Mouse (Mus musculus) T-cell, adult 2 months (primary cell): ENCODE data around the gene Apoa1.

Experiments used
- DNase-seq: peaks from one replicate; pipeline ENCODE4 v3.0.0; 2022; ENCODE audit warnings: low spot score

The Apoa1 gene

DNA sequence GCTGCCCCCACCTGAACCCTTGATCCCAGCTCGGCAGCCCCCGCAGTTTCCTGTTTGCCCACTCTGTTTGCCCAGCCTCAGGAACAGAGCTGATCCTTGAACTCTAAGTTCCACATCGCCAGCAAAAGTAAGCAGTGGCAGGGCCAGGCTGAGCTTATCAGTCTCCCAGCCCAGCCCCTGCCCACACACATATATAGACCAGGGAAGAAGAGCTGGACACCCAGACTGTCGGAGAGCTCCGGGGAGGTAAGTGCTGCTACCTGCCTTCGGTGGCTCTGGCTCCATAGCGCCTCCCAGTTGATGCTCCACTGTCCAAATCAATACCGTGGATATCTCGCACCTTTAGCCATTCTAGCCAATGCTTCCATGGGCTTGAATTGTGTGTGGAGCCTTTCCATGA lies at the start of gene Apoa1:
TSS of gene Apoa1 (plus strand) at position 90 of the 400 bp plus-strand sequence.
- DNase-seq: no peak

DNA sequence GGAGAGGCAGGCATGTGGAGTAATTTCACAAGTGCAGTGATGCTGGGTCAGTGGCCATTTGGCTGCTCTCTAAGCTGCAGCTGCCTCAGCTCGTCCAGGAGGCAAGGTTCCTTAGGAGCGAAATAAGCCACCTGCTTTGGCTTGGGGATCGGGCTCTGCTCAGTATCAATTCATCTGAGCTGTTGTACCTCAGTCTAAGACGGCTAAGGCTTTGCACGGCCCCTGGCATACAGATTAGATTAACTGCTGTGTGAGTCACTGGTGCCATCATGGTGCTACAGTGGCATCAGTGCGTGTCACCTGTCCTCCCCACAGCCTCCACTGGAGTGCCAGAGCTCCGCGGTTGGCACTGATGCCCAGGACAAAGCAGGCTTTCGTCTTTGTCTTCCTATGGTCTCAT lies 49.8 kb upstream of the Apoa1 start:
- DNase-seq: no peak

DNA sequence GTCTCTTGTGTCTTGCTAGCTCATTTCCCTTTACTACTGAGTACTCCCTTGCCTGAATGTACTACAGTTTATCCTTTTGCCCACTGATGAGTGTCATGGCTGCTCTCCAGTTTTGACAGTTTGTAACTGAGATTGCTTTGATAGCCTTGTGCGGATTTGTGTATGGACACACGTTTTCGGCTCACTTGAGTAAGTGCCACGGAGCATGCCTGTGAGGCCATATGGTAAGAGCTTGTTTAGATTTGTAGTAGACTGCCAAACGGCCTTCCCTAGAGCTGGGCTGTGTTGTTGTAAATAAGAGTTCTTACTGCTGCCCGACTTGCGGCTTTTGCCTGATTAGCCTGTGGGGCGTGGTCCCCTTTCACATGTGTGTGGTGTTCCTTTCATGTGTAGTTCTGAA lies 47.1 kb upstream of the Apoa1 start:
- peak; percentile 12 for DNase-seq

DNA sequence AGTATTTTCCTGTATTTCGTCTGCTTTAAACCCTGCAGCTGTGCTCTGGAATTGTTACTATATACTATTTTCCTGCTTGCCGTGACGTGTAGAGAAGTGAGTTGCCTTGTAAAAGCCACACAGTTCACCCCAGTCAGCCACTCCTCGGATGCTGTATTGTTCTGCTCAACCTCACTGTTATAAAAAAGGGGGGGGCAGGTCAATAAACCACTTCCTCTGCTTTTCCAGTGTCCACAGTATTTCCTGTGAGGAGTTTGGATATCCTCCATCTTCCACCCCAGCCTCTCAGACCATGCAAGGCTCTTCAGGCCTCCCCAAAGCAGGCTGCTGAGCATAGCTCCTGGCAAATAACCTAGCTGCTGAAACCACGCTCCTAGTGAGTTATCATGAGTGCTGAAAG lies 43.8 kb upstream of the Apoa1 start:
- no peak for DNase-seq

DNA sequence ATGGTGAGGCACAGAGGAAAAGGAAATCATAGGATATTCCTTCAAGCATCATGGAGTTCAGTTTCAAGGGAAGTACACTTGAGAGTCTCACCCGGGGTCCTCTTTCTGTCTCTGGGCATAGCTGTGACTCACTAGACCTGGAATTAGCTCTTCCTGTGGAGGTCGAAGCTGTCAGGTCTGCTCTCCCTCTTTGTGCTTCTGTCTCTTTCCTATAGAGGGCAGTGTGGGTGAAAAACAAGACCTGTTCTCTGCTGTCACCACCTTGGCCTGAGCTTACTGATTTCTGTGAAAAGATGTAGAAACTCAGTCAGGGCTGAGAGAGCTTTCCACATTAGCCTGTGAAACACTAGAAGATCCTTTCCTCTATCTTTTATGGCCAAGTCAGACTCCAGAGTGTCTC lies 43.2 kb upstream of the Apoa1 start:
- peak; percentile 60 for DNase-seq

DNA sequence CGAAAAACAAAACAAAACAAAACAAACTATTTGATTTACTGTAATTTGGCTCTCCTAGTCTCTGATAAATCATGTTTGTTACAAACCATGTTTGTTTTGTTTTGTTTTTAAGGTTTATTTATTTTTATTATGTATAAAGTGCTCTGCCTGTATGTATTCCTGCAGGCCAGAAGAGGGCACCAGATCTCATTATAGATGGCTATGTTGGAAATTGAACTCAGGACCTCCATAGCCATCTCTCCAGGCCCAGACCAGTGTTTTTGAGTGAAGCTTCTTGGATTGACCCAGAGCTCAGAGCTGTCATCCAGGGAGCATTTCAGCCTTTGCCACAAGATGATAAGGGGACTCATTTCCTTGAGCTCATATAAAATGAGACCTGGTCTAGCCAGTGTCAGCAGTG lies 42.0 kb upstream of the Apoa1 start:
- DNase-seq: no peak

DNA sequence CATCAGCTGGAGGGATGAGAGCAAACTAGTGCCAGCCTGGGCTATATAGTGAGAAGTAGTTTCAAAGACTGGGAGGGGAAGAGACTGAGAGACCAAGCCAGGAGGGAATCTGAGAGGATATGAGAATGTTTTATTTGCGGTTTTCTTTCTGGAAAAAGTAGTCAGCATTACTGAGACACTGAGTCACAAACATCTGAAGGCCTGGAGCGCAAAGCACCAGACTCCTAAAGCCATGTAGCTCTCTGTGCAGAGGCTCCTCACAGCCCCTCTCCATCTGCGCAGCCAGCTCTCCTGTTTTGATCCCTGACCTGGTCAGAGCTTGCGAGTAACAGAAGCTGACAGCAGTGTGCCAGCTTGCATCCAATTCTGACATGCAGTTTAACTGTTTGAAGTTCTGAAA lies 40.0 kb upstream of the Apoa1 start:
- DNase-seq: no peak

DNA sequence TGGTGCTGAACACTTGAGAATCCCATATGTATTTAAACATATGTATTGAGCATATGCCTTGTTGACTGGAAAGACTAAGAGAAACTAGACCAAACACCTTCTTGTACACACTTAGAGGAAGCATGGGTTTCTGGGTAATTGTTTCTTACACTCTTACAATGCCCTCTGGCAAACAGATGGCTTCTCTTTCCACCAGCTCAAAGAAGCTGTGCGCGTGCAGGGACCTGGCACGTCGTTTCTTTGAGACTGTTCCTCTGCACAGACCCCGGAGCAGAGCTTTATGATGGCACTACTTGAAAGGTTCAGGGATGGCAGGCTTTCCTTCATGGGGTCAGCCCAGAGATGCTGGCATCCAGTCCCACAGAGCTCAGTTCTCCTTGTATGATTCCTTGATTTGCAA lies 39.4 kb upstream of the Apoa1 start:
- DNase-seq: no peak

DNA sequence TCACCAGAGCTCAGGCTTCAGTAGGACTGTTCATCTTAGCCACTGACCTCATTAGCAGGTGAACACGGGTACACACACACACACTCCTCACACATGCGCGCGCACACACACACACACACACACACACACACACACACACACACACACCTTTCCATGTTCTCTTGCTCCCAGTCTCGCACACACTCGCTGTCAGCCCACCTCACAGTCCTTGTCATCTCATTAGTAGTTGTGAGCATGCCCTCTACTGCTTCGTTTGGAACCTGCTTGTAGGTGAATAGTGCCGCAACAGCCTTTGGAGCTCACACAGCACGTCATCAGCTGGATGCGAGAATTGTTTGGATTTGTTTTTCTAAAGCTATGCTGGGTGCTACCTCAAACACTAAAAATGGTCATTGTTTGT lies 39.0 kb upstream of the Apoa1 start:
- no peak for DNase-seq

DNA sequence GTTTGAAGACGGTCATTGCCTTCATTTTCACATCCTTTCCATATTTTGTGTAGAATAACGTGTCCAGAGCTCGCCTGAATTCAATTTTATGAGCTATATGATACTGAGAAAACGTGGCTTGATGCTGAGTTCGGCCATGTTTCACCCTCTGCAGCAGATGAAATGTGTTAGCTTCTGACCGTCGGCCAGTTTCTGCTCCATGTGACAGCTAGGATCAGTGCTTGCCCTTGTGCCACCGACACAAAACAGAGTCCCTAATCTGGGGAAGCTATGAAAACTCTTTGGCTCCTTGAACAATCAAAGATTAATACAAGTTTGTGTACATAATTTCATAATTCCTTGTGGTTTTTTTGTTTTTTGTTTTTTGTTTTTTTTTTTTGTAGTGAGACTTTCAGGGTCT lies 37.1 kb upstream of the Apoa1 start:
- no peak for DNase-seq

DNA sequence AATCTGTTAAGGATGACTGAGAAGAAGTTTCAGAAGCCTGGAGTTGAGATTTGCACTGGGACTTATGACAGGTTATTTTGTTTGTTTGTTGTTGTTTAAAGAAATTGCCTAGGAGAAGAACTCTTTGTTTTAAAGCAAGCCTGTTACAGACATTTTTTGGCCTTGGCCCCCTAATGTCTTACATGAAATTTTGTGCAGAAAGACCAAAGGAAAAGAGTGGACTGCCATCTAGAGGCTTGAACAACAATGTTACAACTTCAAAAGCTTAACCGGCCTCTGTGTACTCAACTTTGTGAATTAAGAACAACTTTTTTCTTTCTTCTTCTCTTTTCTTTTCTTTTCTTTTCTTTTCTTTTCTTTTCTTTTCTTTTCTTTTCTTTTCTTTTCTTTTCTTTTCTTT lies 36.7 kb upstream of the Apoa1 start:
- DNase-seq: peak; percentile 53

DNA sequence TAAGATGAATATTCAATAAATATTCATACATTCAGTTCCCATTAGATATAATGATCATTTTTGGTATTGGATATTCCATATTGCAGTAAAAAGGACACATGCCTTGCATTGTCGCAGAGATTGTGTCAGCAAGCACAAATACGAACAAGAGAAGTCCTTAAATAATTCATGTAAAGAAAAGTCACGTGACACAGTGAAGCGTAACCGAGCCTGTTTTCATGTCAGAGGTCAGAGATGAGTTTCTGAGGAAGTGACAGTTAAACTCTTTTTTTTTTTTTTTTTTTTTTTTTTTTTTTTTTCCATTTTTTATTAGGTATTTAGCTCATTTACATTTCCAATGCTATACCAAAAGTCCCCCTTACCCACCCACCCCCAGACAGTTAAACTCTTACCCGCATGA lies 35.7 kb upstream of the Apoa1 start:
- no peak for DNase-seq

DNA sequence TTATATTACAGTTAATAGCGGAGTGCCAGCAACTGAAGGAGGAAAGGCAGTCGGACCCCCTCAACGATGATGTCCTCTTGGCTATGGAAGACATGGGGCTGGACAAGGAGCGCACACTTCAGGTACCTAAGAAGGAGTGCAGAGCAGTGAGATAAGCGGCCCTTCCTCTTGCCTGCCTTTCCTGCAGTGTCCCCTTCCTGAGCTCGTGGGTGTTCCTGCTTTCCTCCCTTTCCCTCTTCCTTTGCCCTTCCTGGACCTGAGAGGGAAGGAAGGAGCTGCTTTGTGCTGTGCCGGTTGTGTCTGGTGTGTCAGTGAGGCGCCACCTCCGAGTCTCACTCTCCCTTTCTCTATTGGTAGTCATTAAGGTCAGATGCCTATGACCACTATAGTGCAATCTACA lies 33.6 kb upstream of the Apoa1 start:
- no peak for DNase-seq

DNA sequence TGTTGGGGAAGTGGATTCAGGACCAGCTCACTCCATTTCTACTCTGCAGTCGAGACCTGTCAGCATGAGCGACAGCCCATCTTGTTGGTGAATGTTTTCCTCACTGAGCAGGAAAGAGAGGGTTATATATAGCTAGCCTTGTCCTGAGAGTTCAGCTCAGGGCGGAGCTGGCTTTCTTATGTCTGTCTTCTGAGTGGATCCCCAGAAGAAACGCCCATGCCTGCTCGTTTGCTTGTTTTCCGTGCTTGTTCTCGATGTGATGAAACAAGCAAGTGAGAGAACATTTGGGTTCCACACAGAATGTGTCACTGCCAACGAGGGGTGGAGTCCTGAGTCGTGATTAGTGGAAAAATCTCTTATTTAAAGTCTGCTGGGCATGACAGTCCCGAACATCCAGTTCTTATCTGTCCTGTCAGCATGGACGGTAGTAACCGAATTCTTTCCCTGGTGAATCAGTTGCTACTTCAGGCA lies 31.6 kb upstream of the Apoa1 start:
- no peak for DNase-seq

DNA sequence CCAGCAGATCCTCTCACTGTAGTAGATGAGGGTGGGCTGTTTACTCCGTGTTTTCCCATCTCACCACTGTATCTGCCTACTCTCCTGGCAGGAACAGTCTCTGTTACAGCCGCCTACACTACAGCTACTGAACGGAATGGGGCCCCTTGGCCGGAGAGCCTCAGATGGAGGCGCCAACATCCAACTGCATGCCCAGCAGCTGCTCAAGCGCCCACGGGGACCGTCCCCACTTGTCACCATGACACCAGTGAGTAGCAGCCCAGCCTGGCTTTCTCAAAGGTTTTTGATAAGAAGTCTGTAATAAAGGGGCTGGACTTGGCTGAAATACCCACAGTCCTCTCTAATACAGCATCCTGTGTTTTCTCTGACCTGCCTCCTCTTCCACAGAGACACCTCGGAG lies 29.9 kb upstream of the Apoa1 start:
- no peak for DNase-seq

DNA sequence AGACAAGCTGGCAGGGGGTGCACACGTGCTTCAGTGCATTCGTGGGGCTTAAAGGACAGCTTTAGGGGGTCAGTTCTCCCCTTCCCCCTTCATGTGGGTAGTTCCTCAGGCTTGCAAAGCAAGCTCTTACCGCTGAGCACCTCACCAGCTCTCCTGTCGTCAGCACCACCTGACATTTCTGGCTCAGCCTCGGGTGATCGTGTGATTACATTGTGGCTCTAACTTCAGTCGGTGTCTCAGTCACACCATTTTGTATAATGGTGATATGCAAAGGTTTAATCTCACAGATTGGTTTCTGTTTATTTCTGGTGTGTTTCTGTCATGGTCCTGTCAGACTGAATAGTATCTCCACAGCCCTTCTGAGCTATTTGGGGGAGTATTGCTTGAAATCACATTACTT lies 29.4 kb upstream of the Apoa1 start:
- DNase-seq: no peak

DNA sequence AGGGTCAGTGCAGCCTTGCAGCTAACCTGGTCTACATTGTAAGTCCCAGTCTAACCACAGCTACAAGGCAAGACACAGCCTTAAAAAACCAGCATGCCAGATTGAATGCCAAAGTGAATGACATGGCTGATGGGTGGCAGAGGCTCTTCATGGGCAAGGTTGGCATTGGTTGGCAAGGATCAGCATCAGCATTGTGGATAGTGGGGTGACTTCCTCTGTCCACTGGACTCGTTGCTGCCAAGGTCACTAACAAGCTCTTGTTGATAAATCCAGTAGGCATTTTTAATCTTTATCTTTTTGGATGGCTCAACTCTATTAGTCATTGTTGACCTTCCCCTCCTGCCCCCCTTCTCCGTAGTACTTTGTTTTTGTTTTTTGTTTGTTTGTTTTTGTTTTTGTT lies 28.8 kb upstream of the Apoa1 start:
- DNase-seq: no peak

DNA sequence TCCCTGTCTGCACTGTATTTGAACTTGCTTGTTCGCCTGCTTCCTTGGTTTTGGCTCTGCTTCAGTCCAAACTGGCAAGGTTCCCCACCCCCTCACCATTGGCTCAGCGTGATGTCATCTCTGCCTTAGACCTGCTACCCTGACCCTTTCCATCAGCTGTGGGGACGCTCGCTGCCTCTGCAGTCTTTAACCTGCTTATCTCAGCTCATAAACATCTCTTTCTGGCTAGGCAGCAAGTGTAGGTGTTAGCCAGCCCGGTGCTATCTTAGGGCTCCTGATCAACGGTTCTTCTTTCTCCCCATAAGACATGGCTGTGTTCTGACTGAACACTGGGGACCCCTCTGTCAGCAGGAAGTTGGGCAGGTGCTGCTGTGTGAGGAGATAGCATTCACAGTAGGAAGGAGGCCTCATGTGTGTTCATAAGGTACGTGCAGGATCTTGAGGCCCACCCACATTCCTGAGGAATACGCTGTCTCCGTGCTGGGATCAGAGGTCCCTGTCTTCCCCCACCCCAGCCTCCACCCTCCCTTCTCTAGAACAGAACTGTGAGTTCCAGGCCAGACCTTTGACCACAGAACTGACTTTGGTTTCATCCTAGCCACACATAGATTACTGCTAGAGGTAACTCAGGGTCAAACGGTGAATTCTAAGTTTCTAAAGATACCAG lies 21.4 kb upstream of the Apoa1 start:
- no peak for DNase-seq

DNA sequence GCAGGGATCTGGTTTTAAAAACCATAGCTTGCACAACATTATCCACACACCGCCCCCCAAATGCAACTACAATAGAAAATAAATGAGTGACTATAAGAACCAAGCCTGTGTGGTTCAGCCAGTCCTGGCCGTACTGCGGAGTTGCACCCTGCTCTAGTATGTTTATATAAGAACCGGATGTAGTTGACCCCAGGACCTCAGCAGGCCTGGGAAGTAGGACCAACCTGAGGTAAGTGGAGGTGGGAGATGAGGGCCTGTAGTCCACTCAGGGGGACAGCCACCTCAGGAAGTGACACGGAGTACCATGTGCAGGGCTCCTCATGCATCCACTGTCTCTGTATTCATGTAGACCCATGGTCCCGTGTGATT lies 20.9 kb upstream of the Apoa1 start:
- DNase-seq: no peak

DNA sequence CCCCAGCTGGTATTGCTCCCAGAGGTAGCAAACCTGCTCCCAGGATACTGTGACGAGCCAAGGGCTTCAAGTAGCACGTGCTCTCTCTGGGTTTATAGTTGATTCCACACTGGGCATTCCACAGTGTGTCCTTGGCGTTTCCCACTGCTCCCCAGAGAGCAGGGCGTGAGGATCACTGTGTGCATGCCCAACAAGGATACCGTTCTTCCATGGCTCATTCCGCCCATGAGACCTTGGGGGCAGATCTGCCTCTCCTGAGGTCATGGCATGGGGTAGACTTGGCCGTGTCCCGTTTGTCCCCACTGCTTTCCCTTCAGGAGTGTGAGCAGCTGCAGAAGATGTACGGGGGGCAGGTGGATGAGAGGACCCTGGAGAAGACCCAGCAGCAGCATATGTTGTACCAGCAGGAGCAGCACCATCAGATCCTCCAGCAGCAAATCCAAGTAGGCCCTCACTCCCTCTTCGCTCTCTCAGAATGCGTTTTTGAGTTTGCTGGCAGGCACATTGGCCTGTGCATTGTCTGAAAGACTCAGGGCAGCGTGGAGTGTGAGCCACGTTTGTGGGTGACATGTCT lies 19.9 kb upstream of the Apoa1 start:
- no peak for DNase-seq

DNA sequence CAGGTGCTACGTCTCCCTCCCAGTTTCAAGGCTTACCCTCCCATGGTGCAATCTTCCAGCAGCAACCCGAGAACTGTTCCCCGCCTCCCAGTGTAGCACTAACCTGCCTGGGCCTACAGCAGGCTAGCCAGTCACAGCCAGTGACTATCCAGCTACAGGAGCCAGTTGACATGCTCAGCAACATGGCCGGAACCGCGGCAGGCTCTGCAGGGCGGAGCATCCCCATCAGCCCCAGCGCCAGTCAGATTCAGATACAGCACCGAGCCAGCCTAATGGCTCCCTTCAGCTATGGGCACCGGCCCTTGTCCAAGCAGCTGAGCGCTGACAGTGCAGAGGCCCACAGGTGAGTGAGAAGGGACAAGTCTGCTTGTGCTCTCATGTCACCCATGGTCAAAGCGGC lies 17.9 kb upstream of the Apoa1 start:
- no peak for DNase-seq

DNA sequence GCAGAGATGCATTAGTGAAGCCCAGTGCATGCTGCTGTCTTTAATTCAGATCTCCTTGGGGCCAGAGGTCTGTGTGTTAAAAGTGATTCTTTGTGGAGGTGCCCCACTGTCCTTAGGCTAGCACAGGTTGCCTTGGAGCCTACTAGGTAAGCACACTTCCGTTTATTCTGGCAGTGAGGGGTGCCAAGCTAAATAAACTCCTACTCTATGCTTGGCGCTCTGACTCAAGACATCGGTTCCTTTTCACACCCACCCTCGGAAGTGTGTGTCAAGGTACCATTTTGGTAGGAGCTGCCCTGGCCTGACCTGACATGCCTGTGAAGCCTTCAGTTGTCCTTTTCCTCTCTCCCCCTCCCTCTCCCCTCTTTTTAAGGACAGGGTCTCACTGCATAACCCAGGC lies 14.1 kb upstream of the Apoa1 start:
- no peak for DNase-seq

DNA sequence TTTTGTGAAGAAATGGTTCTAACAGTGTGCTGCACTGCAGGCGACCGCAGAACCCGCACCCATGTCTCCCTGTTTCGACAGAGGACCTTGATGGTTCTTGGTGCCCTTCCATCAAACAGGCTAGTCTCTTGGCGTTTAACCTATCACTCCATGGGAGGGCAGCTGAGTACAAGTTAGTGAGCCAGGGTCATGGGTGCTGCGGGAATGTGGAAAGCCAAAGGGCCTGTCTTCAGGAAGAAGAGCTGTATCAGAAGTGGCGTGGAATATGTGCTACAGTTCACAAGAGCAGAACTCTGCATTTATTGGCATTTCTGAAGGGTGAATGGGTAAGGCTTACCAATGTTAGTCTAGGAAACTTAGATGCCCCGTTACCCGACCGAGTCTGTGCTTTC lies 13.4 kb upstream of the Apoa1 start:
- no peak for DNase-seq
